Mouse (Mus musculus): Measurements from ENCODE around the gene Helz.

Gene Helz

DNA sequence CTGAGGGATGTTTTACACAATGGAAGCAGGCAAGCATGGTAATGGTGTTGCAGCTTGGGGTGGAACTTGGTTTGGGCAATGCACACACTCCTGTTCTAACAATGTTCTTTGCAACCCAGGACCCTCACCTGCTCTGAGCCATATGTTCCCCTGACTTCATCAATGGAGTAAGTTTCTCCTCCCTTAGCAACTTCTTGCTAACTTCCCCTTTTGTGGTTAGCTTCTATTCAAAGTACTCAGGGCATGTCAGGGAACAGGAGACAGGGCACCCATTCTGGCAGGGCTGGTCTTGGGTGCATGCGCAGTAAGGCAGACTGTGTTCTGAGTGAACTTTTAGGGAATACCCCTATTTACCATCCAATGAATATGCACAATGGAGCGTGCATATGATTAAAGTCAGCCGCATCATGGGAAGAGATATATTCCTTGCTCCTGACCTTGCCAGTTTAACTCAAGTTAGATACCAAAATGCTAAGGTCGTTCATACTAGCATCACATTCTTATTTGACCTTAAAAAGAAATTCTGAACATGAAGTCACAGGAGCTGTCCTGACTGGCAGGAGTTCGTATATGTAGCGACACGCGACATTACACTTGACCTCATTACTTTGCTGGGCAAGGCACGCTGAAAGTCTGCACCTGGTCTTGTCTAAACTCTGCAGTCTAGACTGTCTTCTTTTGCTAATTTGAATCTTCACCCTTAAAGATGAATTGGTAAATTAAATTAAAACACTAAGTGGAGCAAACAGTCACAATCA, 172.7 kb downstream of the Helz start:
- in situ Hi-C loops (cut with MseI, MboI) = no loop called here

DNA sequence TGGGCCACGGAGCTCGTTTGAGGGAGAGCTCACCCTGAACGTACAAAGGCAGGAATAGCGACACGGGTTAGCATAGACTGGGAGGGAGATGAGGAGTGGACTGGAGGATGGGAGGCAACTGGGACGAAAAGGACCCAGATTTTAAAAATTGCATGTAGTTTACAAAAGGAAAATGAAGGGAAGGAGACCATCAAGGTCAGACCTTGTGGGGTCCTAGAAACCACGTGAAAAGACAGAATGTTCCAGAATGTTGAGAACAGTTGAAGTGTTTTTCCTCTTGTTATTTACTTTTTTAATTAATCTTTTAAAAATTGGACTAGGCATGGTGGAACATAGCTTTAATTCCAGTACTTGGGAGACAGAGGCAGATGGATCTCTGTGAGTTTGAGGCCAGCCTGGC, 173.3 kb downstream of the Helz start:
- in situ Hi-C loops (cut with MseI, MboI) = no loop called here

DNA sequence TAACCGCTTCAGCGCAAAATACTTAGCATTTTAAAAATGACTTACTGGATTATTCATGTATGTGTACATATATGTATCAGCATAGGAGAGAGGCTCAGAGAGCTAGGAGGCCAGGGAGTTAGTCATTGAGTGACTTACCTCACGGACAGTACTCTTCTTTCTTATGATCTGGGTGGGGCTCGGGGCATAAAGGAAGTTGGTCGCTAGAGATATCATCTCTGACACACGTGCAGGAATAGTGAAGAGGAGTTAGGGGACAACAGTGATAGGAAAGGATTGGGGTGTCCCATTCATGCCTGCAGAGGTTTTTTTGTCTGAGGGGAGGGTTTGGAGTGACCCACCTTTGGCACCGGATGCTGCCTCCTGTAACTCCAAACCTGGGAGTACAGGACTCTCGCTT, 176.9 kb downstream of the Helz start:
- in situ Hi-C loops (cut with MseI, MboI) = no loop called here

DNA sequence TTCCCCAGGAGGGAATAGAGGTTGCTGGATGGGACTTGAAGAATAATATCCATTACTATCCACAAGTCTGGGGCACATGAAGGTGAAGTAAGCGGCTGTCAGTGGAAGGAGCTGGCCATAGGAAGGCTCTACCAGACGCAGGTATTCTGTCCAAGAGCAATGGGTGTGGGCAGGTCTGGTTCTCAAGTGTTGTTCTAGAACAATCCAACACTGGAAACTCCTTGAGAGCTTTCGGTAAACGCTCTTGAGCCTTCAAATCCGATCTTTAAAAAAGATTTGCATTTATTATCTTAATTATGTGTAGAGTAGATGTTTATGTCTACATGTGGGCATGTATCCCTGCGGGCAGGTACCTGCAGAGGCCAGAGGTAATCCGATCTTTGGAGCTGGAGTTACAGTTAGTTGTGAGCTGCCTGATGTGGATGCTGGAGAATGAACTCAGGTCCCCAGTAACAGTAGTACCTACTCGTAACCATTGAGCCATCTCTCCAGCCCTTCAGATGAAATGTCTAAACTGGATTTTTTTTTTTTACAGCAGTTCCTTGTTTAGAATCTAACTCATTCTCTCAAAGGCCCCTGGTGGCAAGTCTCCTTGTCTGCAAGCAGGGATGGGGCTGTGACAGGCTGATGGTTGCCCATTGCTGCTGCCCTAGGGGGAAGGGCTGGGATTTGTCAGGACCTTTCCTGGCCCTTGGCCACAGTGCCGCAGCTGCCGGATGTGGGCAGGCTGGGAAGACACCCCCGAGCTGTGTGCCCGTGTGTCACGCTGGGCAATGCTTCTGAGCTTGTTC, 180.5 kb downstream of the Helz start:
- in situ Hi-C loops (cut with MseI, MboI) = no loop called here

DNA sequence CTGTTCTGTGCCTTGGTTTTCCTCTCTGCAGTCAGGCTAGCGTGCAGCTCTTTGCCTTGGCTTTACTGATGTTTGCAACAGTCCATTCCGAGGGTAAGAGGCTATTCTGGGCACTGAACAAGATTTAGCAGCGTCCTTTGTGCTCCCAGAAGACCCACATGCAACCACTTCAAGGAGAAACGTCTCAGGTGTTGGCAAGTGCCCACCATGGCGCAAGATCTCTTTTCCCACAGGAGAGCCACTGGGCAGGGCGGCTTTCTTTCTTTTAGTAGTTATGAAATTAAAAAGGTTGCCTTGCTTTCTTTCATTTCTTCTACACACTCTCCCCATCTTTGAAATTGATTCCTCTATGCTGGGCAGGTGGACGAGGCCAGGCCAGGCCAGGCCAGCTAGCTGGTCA, 181.4 kb downstream of the Helz start:
- in situ Hi-C loops (cut with MseI, MboI) = no loop called here

DNA sequence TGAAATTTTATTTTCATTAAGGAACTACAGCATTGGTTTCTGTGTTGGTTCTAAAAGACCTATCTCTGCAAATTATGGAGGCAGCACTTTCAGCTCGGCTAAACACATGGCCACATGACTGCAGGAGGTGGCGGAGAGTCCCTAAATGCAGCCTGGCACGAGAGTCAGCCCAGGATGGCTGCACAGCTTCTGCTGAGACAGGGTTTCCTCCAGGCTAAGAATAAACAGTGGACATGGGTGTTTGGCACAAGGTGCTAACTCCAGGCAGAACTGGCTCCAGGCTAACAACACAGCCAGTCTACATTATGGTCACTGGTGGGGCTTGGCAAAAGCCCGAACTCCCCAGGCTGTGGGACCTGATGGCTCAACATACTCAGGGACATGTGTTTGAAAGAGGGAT, 183.2 kb downstream of the Helz start:
- in situ Hi-C loops (cut with MseI, MboI) = no loop called here

DNA sequence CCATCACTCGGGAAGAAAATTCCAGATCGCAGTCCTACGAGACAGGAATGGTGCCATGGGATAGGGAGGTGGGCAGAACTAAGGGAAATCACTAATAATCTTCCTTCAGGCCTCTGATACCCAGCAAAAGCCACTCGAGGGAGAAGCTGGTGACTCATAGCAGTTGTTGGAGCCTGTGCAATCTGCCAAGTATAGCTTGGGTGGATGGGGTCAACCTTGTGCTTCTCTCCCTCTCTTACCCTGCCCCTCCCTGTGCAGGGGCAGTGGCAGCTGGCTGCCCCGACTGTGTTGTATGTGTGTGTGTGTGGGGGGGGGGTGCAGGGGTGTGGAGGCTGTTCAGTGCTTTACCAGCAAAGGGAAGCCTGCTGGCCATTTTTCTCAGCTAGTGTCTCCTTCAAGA, 183.8 kb downstream of the Helz start:
- in situ Hi-C loops (cut with MseI, MboI) = no loop called here

DNA sequence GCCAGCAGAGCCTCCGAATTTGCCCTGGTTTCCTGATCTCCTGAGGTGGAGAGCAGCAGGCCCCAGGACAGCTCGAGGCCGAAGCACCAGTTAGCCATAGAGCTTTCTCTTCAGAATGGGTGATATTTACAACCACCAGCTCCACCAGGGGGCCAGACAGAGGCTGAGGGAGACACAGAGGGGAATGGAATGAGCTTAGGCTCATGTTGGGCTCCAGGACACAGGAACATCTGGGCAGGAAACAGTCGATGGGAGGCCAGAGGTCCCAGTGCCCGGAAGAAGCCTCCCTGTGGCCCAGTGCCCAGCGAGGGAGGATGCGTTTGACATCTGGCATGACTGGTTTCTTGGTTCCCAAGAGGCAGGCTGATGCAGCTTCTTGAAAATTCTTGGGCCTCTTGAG, 186.4 kb downstream of the Helz start:
- in situ Hi-C loops (cut with MseI, MboI) = no loop called here

DNA sequence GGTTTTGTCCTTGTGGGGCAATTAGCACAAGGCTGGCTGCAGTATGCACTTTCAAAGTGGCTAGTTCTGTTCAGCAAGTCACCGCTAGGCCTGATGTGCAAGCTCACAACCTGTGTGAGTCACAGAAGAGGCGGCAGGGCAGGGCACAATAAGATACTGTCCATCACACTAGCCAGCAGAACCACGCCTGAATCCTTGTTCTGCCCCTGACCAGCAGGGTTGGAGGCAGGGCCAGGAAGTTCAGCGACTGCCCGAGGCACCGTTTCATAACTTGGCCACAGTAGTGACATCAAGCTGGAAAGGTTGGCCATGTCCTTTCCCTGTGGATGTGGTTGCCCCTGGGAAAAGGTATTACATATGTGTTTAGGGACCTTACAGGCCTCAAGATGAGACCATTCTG, 190.2 kb downstream of the Helz start:
- in situ Hi-C loops (cut with MseI, MboI) = no loop called here

DNA sequence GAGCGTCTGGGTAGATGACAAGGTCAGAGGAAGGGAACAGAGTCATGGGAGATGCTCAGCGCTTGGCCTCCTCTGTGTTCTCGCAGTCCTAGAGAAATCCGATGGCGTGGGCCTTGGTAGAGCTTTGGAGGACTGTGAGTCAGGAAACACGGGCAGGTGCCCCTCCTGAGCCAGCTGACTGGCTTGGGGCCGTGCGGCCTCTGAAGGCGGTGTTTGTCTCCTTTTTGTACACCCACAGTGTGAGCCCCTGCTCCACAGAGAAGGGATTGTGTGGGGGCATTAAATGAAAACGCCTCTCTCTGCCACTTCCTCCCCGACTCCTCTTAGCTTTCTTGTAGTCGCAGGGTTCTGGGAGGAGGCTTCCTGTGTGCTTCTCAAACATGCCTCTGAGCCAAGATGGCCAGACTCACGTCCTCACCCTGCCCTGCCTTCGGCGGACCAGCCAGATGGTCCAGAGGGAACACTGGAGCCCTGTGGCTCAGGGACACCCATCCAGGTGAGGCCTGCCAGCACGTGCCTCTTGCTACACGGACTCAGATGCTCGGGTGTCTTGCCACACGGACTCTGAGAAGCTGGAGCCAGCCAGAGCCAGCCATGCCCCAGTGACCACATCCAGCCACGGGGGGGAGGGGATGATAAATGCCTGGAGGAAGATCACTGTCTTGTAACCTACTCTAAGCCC, 190.8 kb downstream of the Helz start:
- in situ Hi-C loops (cut with MseI, MboI) = no loop called here

DNA sequence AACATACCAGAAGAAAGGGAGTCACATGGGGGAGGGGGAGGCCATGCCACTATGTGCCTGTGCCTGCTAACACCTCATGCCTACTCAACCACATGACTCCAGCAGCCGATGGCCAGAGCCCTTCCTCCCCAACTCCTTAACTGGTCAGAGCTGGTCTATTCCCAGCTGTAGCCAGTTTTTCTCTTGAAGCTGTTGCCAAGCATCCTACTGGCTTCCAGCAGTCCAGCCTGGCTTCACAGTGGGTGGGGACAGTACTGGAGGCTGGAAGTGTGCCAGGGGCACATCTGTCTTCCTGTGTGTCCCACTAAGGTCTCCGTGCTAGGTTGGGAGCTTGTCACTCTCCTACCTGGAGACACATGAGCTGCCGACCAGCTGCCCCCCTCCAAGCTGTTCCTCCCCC, 195.4 kb downstream of the Helz start:
- in situ Hi-C loops (cut with MseI, MboI) = no loop called here

Measured in mouse trophoblast stem cell (cell line).